Mouse (Mus musculus) ES-CJ7 (cell line): ENCODE measurements around the gene Zbed6.
"Not testable (repeated sequence)": the region's sequence is repeated elsewhere in the genome, so short reads cannot be mapped to it uniquely, and the experiment has no call there.

Experiments
- DNase-seq: peaks from one replicate; pipeline ENCODE4 v3.0.0; 2011; ENCODE audit warnings: low read depth, low spot score

Gene Zbed6

DNA sequence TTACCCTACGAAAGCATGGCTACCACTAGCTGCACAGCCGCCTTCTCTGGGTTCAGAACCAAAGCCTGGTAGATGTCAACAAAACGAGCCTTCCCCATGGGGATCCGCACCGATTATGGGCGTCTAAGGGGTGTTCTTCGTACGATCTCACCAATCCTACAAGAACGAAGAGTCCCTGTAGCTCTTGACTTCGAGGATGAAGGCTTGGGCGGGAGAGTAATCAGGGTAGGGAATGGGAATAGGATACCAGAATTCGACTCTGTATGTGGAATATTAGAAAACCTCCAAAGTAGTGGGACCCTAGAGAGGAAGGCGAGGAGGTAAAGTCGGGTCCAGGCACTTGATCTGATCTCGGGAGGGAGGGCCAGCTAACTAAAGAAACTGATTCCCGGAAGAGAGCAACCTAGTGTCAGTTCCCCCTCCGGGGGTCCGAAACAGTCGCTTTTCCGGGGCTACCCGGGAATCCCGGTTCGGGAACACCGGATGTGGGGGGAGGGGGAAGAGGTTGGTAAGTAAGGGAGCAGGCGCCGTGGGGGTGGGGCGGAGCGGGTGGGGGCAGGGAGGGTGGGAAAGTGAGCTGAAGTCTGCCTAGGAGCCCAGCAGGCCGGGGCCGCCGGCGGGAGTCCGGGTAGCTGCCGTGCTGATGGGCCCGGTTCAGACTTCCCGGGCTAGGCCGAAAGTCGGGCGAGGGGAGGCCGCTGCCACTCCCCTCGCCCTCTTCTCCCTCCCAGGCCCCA, at the start of gene Zbed6:
Gene Zbed6 (minus strand): TSS at position 420 of the 737 bp plus-strand sequence.
- DNase-seq: peak; percentile 96

DNA sequence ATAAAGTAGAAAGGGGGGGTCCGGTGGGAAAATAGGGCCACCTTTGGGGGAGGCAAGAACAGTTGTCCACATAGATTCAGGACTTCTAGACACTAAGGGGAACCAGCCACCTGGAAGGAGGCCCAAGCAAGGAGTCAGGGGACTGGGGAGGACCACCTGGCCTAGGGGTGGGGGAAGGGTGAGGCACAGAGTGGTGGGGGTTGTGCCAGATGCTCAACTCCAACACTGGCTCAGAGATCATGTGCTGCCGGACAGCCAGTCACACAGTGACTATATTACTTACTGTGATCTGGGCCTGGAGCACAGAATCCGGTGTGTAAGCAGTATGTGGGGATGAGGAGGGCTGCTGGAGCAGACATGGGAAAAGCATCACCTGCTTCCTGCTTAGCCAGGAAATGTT, 48.6 kb upstream of the Zbed6 start:
- DNase-seq: peak; percentile 32

DNA sequence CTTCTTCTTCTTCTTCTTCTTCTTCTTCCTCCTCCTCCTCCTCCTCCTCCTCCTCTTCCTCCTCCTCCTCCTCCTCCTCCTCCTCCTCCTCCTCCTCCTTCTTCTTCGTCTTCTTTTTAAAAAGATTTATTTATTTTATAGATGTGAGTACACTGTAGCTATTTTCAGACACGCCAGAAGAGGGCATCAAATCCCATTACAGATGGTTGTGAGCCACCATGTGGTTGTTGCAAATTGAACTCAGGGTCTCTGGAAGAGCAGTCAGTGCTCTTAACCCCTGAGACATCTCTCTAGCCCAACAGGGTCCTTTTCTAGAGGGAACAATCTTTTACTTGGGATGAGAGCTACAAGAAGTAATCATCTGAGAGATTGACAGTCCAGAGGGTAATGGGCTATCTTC, 41.1 kb upstream of the Zbed6 start:
- peak; percentile 65 for DNase-seq

DNA sequence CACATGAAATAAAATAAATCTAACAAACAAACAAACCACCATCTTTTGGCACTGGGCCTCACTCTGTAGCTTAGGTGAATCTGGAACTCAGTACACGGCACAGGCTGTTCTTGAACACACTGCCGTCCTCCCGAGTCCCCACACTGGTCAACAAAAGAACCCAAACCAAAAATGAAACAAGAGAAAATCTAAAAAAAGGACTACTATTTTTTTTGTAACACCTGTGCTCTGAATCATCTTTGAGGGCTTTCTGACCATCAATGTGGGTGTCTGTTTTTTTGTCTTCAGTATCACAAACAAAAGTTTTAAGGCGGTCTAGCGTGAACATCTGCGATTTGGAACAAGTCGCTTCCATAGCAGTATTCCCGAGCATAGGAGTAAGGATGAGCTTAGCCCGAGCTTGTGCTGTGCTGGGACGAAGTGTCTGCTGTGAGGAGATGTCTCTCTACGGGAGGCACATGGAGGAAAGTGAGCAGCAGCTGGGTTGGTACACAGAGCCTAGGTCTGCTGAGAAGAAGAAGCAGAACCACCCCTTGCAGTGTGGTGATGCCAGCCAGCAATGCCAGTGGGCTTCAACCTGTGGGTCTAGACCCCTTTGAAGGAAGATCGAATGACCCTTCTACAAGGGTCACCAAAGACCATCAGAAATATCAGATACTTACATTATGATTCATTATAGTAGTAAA, 37.4 kb upstream of the Zbed6 start:
- DNase-seq: no peak

DNA sequence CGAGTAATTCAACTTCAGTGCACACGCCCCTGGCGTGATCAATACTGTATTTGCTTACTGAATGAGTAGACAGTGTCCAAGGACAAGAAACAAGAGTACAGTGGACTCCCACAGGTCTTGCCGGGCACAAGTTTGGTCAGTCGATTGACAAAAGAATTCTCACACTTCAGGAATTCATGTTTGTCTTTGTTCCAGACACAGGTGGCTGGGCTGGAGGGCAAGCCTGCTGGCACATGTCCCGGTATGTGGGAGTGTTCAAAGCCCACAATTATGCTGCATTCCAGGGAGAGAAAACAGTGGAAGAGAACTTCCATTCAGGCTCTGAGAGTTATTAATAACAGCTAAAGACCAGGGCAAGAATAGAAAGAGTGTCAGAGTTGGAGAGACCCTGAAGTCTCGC, 35.2 kb upstream of the Zbed6 start:
- DNase-seq: peak; percentile 78

DNA sequence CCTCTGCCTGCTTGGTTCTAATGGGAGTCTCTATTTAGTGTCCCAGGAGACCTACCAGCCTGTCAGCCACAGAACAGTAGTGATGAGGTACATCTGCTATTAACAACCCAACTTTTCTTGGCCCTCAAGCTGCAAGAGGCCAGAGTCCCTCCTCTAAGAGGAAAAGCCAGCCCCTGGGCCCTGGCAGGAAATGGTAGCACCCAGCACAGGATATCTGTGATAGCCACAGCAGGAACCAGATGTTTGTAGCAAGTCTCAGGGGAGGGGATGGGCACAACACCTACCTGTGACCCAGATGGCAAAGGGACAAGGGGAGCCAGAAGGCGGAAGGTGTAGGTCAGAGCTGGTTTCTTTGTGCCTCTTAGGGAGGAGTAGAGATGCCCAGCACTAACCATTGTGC, 34.2 kb upstream of the Zbed6 start:
- no peak for DNase-seq

DNA sequence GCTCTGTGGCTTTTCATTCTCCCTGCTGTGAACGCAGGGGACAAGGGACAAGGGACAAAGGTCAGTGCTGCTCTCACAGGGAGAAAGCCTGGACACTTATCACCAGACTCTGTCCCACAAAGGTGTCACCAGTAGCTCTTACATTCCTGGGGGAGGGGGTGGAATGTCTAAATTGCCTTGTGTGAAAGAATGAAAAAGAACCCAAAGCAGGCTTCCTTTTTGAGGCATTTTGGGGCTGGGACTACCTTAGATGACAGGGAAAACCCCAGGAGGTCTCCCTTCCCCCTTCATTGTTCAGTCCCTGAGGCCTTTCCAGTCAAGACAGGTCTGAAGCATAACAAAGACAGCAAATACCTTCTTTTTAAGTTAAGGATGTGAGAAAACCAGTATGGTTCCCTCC, 33.6 kb upstream of the Zbed6 start:
- DNase-seq: peak; percentile 100

DNA sequence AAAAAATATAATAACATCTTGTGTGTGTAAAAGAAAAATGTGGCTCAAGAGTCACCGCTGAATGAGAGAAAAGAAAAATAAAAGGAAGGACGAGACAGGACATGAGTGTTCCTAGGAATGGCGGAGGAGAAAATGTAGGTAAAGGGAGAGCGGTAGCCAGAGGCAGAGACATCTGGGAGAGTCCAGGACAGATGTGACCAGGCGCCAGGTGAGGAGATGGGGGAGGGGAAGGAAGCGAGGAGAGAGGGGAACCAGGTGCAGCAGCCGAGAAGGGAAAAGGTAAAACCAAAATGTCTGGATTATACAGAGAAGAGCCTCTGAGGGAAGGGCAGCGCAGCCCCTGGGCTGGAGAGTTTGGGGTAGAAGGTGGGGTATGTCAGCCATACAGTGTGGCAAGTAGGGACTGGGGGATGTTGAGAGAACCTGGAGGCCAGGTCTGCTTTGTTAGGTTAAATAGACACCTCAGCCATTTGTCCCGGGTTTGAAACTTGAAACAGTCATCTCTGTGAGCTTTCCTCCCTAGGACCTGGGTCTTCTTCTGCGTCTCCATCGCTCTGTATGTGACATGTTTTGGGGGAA, 32.9 kb upstream of the Zbed6 start:
- peak; percentile 70 for DNase-seq

DNA sequence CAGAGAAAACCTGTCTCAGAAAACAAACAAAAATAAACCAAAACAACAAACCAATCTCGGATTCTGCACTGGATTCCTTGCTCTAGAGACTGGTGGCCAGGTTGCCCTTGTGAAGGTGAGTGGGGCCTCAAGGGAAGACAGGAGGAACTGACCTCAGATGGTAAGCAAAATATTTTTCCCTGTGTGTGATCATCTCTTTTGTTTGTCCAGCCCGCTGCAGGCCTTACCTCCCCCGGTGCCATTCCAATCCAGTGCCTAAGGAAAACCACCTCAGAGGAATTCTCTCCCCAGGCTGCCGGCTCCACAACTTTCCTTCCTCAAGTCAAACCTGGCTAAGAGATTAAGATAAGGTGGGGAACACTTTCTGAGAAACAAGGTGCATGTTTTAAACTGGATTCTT, 31.5 kb upstream of the Zbed6 start:
- peak; percentile 32 for DNase-seq

DNA sequence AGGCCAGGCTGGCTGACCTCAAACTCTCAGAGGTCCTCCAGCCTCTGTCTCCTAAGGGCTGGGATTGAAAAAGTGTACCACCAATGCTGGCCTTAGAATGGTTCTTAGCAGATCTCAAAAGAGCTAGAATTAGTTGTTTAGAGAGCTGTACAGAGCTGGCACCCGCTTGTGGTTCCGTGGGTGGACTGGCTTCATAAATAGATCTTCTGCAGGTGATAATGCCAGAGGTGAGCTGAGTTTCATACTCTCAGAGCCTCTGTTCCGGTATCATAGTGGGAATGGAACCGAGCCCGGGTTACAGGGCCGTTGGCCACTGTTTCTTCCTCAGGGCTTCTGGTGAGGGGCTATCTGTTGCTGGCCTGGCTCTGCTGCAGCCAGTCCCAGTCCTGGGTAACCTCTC, 30.4 kb upstream of the Zbed6 start:
- no peak for DNase-seq

DNA sequence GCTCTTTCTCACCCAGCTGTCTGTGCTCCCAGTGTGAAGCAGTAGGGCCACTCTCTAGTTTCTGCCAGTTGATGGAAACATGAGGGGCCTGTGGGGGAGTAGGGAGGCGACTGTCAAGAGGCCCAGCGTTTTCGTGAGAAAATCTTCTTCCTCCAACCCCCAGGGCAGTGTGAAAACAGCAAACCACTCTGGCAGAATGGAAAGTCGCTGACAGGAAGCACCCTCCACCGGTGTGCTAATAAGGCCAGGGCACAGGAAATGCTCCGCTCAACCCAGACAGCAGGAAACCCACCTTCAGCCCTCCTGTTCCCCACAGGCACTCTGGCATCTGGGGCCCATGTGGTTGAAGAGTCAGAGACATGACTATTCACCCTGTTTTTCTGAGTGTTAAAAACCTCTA, 29.2 kb upstream of the Zbed6 start, which contains the start of gene Lax1:
Gene Lax1 (minus strand): TSS at position 212 of the 400 bp plus-strand sequence.
- DNase-seq: no peak

DNA sequence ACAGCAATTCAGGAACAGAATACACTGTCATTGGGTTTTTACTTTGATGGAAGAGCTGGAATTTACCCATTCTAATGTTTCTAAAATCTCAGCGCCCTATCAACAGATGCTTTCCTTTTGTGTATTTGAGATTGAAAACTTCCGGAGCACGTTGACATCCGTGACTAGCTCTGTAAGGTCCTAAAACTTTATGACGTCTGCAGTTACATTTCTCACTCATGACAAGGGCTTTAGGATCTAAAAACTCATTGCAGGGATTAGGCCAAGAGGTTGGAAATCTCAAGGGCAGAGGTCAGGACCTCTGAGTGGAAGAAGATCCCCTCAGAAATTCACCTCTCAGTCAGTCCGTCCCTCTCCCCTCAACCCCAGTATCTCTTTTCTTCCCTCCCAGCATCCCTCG, 27.6 kb upstream of the Zbed6 start:
- no peak for DNase-seq

DNA sequence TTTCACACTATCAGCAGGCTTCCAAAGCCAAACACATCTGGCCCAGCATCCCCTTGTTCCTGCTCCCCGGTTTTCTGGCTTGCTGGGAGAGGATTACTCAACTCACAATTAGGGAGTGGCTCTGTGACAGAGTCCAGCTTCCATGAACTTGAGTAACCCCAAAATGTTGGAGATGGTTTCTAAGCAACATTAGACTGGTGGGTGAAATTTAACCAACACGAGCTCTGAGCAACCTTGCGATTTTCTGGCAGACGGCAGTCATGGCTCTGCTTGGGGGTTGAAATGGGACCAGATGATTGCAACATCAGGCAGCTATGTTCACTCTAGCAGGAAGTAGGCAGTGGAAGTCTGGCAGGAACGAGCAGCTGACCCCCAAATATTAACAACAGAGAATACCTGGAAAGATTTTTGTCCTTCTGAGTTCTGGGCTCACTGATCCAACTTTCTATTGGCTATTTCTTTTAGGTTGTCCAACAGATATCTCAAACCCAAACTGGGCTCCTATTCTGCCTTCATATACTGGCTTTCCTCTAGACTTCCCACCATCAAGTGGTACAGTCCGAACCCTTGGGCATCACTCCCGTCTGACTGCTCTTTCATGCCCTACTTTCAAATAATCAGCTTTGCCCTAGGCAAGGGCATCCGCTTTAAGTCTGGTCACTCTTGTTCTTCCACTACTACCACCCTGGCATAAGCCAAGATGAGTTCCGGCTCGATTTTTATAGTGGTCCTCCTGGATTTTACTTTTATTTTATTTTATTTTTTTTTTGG, 25.2 kb upstream of the Zbed6 start:
- DNase-seq: no peak

DNA sequence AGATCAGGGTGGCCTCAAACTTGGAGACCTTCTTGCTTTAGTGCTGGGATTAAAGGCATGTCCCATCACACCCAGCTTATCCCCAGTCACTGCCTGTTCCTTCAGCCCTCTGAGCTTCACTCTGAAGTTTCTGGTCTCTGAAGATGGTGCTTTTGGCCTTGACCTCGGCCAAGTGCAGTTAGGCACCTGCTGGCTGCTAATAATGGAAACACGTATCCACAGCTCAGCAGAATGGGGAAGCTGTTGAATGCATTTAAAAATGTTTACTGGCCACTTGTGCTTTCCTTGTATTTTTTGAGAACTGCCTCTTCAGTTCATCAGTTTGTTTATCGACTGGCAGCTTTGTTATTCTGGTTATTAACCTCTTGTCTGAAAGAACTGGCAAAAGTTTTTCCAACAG, 11.1 kb upstream of the Zbed6 start:
- peak; percentile 81 for DNase-seq

DNA sequence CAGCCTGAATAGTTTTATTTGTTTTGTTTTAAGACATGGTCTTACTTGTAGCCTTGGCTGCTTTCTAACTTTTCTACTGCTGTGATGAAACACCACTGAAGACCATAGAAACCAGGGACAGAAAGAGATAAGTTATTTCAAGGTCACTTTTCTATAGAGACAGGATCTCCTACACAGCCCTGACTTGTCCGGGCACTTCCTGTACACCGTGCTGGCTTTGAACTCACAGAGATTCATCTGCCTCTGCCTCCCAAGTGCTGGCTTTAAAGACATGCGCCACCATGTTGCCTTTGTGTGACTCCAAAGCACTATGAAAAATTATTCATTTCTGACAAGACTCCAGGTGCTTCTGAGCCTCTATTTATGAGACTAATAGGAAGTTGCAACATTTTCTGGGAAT, 10.6 kb upstream of the Zbed6 start:
- DNase-seq: peak; percentile 66

DNA sequence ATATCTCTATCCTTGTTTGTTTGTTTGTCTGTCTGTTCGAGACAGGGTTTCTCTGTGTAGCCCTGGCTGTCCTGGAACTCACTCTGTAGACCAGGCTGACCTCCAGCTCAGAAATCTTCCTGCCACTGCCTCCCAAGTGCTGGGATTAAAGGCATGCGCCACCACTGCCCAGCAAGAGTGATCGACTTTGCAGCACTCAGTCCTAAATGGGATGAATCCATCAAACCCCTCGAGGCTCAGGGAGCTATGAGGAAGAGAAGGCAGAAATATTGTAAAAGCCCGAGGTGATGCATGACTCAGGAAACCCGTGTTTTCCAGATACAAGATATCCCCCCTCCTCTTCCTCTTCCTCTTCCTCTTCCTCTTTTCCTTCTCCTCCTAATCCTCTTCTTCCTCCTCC, 10.1 kb upstream of the Zbed6 start:
- DNase-seq: no peak

DNA sequence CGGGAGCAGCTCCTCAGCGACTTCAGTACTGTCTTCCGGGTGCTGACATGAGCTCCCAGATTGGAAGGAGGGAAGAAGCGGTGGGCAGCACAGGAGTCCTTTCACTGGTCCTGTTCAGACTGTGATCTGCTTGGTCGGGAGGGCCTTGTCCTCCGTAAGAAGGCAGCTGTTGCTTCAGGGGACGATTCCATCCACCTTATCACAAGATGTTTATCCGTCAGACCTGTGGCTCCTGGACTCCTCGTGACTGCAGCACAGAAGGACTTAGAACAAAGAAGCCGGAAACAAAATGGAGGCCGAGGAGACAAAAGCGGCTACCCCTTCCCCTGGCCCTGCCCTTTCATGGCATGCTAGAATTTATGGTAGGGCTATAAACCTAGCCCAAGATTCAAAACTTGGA, 9.5 kb upstream of the Zbed6 start:
- peak; percentile 73 for DNase-seq

DNA sequence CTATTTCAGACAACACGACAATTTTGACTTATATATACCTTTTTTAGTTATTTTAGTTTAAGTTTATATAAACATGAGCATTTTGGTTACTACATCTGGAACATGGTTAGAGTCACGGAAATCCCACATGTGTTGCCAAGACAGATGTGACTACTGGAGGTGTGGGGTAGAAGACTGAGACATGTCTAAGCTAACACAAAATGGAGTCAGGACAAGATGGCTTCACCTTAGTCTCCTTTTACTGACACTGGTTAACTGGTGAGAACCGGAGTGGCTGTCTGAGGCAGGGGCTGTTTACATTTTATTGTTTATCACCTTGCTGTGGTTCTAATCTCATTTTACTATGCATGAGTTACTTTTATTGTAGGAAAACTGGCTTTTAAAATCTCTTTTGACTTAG, 7.9 kb upstream of the Zbed6 start:
- no peak for DNase-seq

DNA sequence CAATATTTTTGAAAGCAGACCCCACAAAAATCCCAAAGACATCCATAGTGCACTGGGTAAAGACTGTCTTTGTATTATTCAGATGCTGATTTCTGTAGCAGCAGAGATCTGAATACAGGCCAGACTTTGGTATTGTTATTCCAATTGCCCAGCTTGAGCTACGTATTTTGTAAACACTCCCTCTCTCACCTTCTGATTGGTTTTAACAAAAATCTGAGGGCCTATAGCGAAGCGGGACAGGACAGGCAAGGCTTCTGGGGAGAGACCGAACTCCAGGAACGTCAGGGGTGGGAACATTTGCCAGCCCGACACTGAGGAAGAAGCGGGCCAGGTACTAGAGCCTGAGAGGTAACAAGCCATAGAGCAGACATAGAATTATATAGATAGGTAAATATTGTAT, 7.0 kb upstream of the Zbed6 start:
- DNase-seq: peak; percentile 99

DNA sequence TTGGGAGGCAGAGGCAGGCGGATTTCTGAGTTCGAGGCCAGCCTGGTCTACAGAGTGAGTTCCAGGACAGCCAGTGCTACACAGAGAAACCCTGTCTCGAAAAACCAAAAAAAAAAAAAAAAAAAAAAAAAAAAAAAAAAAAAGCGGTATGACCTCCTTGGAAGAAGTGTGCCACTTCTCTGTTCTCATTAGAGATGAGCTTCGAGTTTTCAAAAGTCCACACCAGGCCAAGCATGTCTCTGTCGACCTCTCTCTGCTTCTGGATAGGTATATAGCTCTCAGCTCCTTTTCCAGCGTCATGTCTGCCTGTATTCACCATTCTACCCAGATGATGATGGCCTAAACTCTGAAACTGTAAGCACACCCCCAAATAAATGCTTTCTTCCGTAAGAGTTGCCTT, 5.0 kb upstream of the Zbed6 start:
- not testable (repeated sequence) for DNase-seq

DNA sequence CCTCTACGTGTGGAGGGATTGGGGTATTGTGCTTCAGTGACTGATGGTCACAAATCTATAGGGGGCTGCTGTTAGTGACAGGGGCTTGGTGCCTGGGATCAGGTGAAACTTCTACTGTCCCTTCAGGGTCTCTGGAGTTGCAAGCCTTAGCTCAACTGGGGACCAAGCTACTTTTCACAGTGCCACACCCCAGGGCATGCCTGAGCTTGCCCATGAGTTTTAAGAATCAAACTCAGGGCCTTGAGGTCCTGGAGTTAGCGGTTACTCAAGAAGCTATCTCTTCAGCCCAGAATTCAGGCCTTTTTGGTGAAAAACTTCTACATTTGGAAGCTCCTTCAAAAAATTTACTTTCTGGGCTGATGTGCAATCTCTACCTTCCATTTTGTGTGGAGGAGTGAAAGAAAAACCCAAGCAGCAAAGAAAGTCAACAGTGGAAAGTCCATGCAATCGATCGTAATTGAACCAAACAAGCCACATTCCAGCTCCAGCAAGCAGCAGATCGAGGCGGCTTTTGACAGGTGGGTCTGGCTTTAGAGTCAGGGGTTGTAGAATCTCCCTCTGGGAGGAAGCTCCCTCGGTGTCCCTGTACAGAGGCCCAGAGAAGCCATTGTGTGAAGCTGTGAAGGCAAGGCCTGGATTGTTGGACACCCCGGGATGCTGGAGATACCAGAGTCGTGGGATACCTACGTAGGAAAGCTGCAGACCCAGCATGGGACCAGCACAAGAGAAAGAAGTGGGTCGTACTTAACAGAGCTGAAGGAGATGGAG, 3.7 kb upstream of the Zbed6 start:
- peak; percentile 88 for DNase-seq
